Mouse (Mus musculus): ENCODE data around the gene Fmn2. TPM values are rescaled to one million over a fixed set of nuclear protein-coding genes. Genes with fewer than 3 reads are reported as not detected.

Gene Fmn2
- 24.3 and 25.5 TPM in 2 replicates for polyA plus RNA-seq (2012; rRNA removed)

- H3K27ac ChIP-seq (ENCODE audit: insufficient read depth, low read length): peak within 1 kb of the TSS; percentile 2
- DNase-seq: peak; percentile 83
- H3K4me3 ChIP-seq (replicated peaks; ENCODE audit: insufficient read depth, low read depth, low read length): peak within 1 kb of the TSS; percentile 95
- no peaks in the 10 kb centered on the region for H3K27me3 ChIP-seq (ENCODE audit: control insufficient read depth, insufficient read depth, low read length)
- WGBS: under 1% methylated on average over 29 of the region's 29 CpGs
- H3K4me1 ChIP-seq (ENCODE audit: control insufficient read depth, insufficient read depth, low read length): no peaks in the 10 kb centered on the region
- TF ChIP-seq CTCF (IDR thresholded peaks at IDR 0.05; ENCODE audit: borderline replicate concordance, insufficient read depth, low read depth, low read length): no peak
- peak; percentile 81 for TF ChIP-seq POLR2A (IDR thresholded peaks at IDR 0.05; ENCODE audit: borderline replicate concordance, insufficient read depth, low read length)
These were observed at the start of gene Fmn2 for GRCm38 (mm10) chr1:174501661-174502030. Fmn2 (plus strand) TSS chr1:174501825.

- no peak overlapping the region for H3K4me3 ChIP-seq (replicated peaks; ENCODE audit: insufficient read depth, low read depth, low read length)
- no peaks in the 10 kb centered on the region for H3K27me3 ChIP-seq (ENCODE audit: control insufficient read depth, insufficient read depth, low read length)
- H3K27ac ChIP-seq (ENCODE audit: insufficient read depth, low read length): no peak overlapping the region
- no peak for DNase-seq
- TF ChIP-seq CTCF (IDR thresholded peaks at IDR 0.05; ENCODE audit: borderline replicate concordance, insufficient read depth, low read depth, low read length) (no peak), POLR2A (IDR thresholded peaks at IDR 0.05; ENCODE audit: borderline replicate concordance, insufficient read depth, low read length) (no peak)
- H3K4me1 ChIP-seq (ENCODE audit: control insufficient read depth, insufficient read depth, low read length): no peaks in the 10 kb centered on the region
- 56% methylated on average over 2 of the region's 2 CpGs for WGBS
These were observed 46.5 kb upstream of the Fmn2 start for GRCm38 (mm10) chr1:174455100-174455499.

- Histone ChIP-seq H3K27ac (ENCODE audit: insufficient read depth, low read length) (no peak overlapping the region), H3K4me1 (ENCODE audit: control insufficient read depth, insufficient read depth, low read length) (no peaks in the 10 kb centered on the region), H3K4me3 (replicated peaks; ENCODE audit: insufficient read depth, low read depth, low read length) (no peak overlapping the region), H3K27me3 (ENCODE audit: control insufficient read depth, insufficient read depth, low read length) (no peaks in the 10 kb centered on the region)
- TF ChIP-seq POLR2A (IDR thresholded peaks at IDR 0.05; ENCODE audit: borderline replicate concordance, insufficient read depth, low read length): no peak
- no peak for TF ChIP-seq CTCF (IDR thresholded peaks at IDR 0.05; ENCODE audit: borderline replicate concordance, insufficient read depth, low read depth, low read length)
- DNase-seq: no peak
- 88% methylated on average over 3 of the region's 3 CpGs for WGBS
These were observed 36.2 kb upstream of the Fmn2 start for GRCm38 (mm10) chr1:174465385-174465784.

- 33% methylated on average over 2 of the region's 2 CpGs for WGBS
- H3K4me3 ChIP-seq (replicated peaks; ENCODE audit: insufficient read depth, low read depth, low read length): no peak overlapping the region
- no peaks in the 10 kb centered on the region for H3K4me1 ChIP-seq (ENCODE audit: control insufficient read depth, insufficient read depth, low read length)
- TF ChIP-seq CTCF (IDR thresholded peaks at IDR 0.05; ENCODE audit: borderline replicate concordance, insufficient read depth, low read depth, low read length) (no peak), POLR2A (IDR thresholded peaks at IDR 0.05; ENCODE audit: borderline replicate concordance, insufficient read depth, low read length) (no peak)
- H3K27me3 ChIP-seq (ENCODE audit: control insufficient read depth, insufficient read depth, low read length): no peaks in the 10 kb centered on the region
- no peak for DNase-seq
- no peak overlapping the region for H3K27ac ChIP-seq (ENCODE audit: insufficient read depth, low read length)
These were observed 35.4 kb upstream of the Fmn2 start for GRCm38 (mm10) chr1:174466240-174466639.

- WGBS: 4% methylated on average over 6 of the region's 6 CpGs
- DNase-seq: peak; percentile 41 to 55
These were observed 31.9 kb upstream of the Fmn2 start for GRCm38 (mm10) chr1:174469736-174470135.

GRCm38 (mm10) chr1:174482567-174482966 lies 19.1 kb upstream of the Fmn2 start:
- Histone ChIP-seq H3K4me3 (replicated peaks; ENCODE audit: insufficient read depth, low read depth, low read length) (no peak overlapping the region), H3K27ac (ENCODE audit: insufficient read depth, low read length) (no peak overlapping the region), H3K4me1 (ENCODE audit: control insufficient read depth, insufficient read depth, low read length) (no peaks in the 10 kb centered on the region), H3K27me3 (ENCODE audit: control insufficient read depth, insufficient read depth, low read length) (no peaks in the 10 kb centered on the region)
- TF ChIP-seq CTCF (IDR thresholded peaks at IDR 0.05; ENCODE audit: borderline replicate concordance, insufficient read depth, low read depth, low read length): no peak
- TF ChIP-seq POLR2A (IDR thresholded peaks at IDR 0.05; ENCODE audit: borderline replicate concordance, insufficient read depth, low read length): no peak
- DNase-seq: no peak
- WGBS: 98% methylated on average over 6 of the region's 6 CpGs

More at GRCm38 (mm10) chr1:174469736-174470135, 31.9 kb upstream of the Fmn2 start:
- H3K4me3 ChIP-seq (replicated peaks; ENCODE audit: insufficient read depth, low read depth, low read length): no peak overlapping the region
- no peaks in the 10 kb centered on the region for H3K27me3 ChIP-seq (ENCODE audit: control insufficient read depth, insufficient read depth, low read length)
- H3K4me1 ChIP-seq (ENCODE audit: control insufficient read depth, insufficient read depth, low read length): no peaks in the 10 kb centered on the region
- H3K27ac ChIP-seq (ENCODE audit: insufficient read depth, low read length): no peak overlapping the region
- TF ChIP-seq CTCF (IDR thresholded peaks at IDR 0.05; ENCODE audit: borderline replicate concordance, insufficient read depth, low read depth, low read length): peak; percentile 84; the same call in 1 of the 2 replicates
- no peak for TF ChIP-seq POLR2A (IDR thresholded peaks at IDR 0.05; ENCODE audit: borderline replicate concordance, insufficient read depth, low read length)

GRCm38 (mm10) chr1:174500064-174500463 lies 1.6 kb upstream of the Fmn2 start:
- no peak for DNase-seq
- no peak overlapping the region for H3K27ac ChIP-seq (ENCODE audit: insufficient read depth, low read length)
- H3K27me3 ChIP-seq (ENCODE audit: control insufficient read depth, insufficient read depth, low read length): no peaks in the 10 kb centered on the region
- no peaks in the 10 kb centered on the region for H3K4me1 ChIP-seq (ENCODE audit: control insufficient read depth, insufficient read depth, low read length)
- no peak overlapping the region for H3K4me3 ChIP-seq (replicated peaks; ENCODE audit: insufficient read depth, low read depth, low read length)
- WGBS: 77% methylated on average over 4 of the region's 4 CpGs
- TF ChIP-seq CTCF (IDR thresholded peaks at IDR 0.05; ENCODE audit: borderline replicate concordance, insufficient read depth, low read depth, low read length) (no peak), POLR2A (IDR thresholded peaks at IDR 0.05; ENCODE audit: borderline replicate concordance, insufficient read depth, low read length) (no peak)

- no peak overlapping the region for H3K4me3 ChIP-seq (replicated peaks; ENCODE audit: insufficient read depth, low read depth, low read length)
- TF ChIP-seq CTCF (IDR thresholded peaks at IDR 0.05; ENCODE audit: borderline replicate concordance, insufficient read depth, low read depth, low read length): no peak
- TF ChIP-seq POLR2A (IDR thresholded peaks at IDR 0.05; ENCODE audit: borderline replicate concordance, insufficient read depth, low read length): no peak
- H3K27ac ChIP-seq (ENCODE audit: insufficient read depth, low read length): no peak overlapping the region
- 78% methylated on average over 1 of the region's 1 CpGs for WGBS
- H3K4me1 ChIP-seq (ENCODE audit: control insufficient read depth, insufficient read depth, low read length): no peaks in the 10 kb centered on the region
- H3K27me3 ChIP-seq (ENCODE audit: control insufficient read depth, insufficient read depth, low read length): no peaks in the 10 kb centered on the region
- DNase-seq: no peak
These were observed 614 bp upstream of the Fmn2 start for GRCm38 (mm10) chr1:174501011-174501410.
